Mouse (Mus musculus): ENCODE data around the gene Frs2. TPM values are rescaled to one million over a fixed set of nuclear protein-coding genes. Genes with fewer than 3 reads are reported as not detected.

Gene Frs2
- polyA plus RNA-seq, 1 experiment from 2014 or later = 18.0 TPM

DNA sequence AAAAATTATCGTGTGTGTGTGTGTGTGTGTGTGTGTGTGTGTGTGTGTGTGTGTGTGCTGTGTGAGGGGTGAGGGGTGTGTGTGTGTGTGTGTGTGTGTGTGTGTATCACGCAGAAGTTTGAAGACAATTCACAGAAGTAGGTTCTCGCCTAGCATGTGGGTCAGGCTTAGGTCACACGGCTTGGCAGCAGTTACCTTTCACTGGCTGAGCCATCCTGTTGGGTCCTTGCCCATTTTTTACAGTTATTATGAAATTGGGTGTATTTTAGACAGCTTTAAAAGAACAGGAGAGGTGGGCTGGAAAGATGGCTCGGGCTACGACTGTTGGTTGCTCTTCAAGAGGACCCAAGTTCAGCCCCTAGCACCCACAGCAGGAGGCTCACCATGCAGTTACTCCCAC is 18.3 kb downstream of the Frs2 start:
- no peaks in the 10 kb centered on the region for H3K27me3 ChIP-seq (ENCODE audit: insufficient read depth, low read length)
- WGBS = 78% methylated on average over 6 of the region's 6 CpGs

DNA sequence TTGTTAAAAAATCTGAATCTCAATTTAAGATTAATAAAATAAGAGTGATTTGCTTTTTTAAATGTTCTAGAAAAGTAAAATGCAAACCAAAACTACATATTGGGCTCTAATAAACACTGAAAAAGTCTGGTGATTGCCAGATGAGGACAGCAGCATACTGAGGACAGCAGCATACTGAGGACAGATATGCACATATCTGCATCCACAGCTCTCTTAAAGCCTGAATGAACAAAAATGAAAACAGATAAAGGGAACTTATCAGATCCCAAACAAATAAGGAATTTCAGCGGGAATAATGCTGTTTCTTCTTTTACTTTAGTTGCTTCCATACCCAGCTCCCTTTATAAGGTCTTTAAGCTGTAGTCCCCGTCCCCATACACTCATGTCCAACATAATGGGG is 19.6 kb downstream of the Frs2 start:
- Histone ChIP-seq H3K9ac (replicated peaks; ENCODE audit: low read length) (no peak overlapping the region), H3K27me3 (ENCODE audit: insufficient read depth, low read length) (no peaks in the 10 kb centered on the region), H3K4me3 (ENCODE audit: low read length) (no peak overlapping the region), H3K36me3 (ENCODE audit: insufficient read depth, low read length) (peaks cover 3% of the 10 kb centered on the region; the same call in 1 of the 2 replicates), H3K9me3 (ENCODE audit: low read length) (no peaks in the 10 kb centered on the region), H3K27ac (ENCODE audit: low read length) (no peak overlapping the region), H3K4me1 (ENCODE audit: insufficient read depth, low read length) (peaks cover 7% of the 10 kb centered on the region), H3K4me2 (replicated peaks; ENCODE audit: low read depth, low read length) (no peak overlapping the region)
- 96% methylated on average over 2 of the region's 2 CpGs for WGBS
- ATAC-seq (ENCODE audit: low FRiP score, low TSS enrichment) = no peak

More for the DNA sequence above, 18.3 kb downstream of the Frs2 start:
- no peak overlapping the region for H3K27ac ChIP-seq (ENCODE audit: low read length)
- H3K4me2 ChIP-seq (replicated peaks; ENCODE audit: low read depth, low read length) = no peak overlapping the region
- peaks cover 3% of the 10 kb centered on the region; the same call in 1 of the 2 replicates for H3K36me3 ChIP-seq (ENCODE audit: insufficient read depth, low read length)
- ATAC-seq (ENCODE audit: low FRiP score, low TSS enrichment) = no peak
- H3K4me3 ChIP-seq (ENCODE audit: low read length) = no peak overlapping the region
- no peak overlapping the region for H3K9ac ChIP-seq (replicated peaks; ENCODE audit: low read length)
- H3K4me1 ChIP-seq (ENCODE audit: insufficient read depth, low read length) = peaks cover 7% of the 10 kb centered on the region
- no peaks in the 10 kb centered on the region for H3K9me3 ChIP-seq (ENCODE audit: low read length)

DNA sequence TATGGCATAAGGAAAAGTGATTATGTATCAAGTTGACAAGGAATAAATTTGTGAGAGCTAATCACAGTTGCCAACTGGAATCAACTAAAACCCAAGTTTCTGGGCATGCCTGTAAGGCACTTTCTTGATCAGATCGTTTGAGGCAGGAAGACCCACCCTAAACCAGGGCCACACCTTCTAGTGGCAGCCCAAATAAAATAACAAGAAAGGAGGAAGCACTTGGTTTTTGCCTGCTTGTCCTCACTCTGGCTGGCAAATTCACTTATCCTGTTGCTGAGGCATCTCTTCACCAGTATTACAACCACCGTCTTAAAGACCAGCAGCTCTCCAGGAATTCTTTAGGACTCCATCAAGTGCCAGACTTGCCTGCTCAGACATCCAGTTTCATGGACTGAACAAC is 20.9 kb downstream of the Frs2 start:
- WGBS = 56% methylated on average over 2 of the region's 2 CpGs
- Histone ChIP-seq H3K36me3 (ENCODE audit: insufficient read depth, low read length) (peaks cover 3% of the 10 kb centered on the region; the same call in 1 of the 2 replicates), H3K4me3 (ENCODE audit: low read length) (no peak overlapping the region), H3K4me1 (ENCODE audit: insufficient read depth, low read length) (peaks cover 7% of the 10 kb centered on the region), H3K27me3 (ENCODE audit: insufficient read depth, low read length) (no peaks in the 10 kb centered on the region), H3K9ac (replicated peaks; ENCODE audit: low read length) (no peak overlapping the region), H3K9me3 (ENCODE audit: low read length) (no peaks in the 10 kb centered on the region), H3K27ac (ENCODE audit: low read length) (no peak overlapping the region), H3K4me2 (replicated peaks; ENCODE audit: low read depth, low read length) (no peak overlapping the region)
- no peak for ATAC-seq (ENCODE audit: low FRiP score, low TSS enrichment)

DNA sequence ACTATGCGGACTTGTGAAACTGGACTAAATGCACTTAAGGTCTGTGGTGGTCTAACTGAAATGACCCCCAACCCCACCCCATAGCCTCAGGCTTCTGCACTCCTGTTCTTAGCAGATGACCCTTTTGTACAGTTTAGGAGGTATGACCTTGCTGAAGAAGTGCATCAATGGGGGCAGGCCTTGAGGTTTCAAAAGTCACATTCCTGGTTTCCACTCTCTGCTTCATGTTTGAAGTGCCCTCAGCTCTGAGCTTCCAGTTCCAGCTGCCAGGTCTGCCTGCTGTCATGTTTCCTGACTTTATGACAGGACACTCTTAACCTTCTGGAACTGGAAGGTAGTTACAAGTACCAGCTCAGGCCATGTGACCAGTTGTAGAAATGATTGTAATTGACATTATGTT is 21.6 kb downstream of the Frs2 start:
- Histone ChIP-seq H3K4me2 (replicated peaks; ENCODE audit: low read depth, low read length) (no peak overlapping the region), H3K36me3 (ENCODE audit: insufficient read depth, low read length) (peaks cover 3% of the 10 kb centered on the region; the same call in 1 of the 2 replicates), H3K9ac (replicated peaks; ENCODE audit: low read length) (no peak overlapping the region), H3K27me3 (ENCODE audit: insufficient read depth, low read length) (no peaks in the 10 kb centered on the region), H3K4me1 (ENCODE audit: insufficient read depth, low read length) (peaks cover 7% of the 10 kb centered on the region), H3K4me3 (ENCODE audit: low read length) (no peak overlapping the region), H3K27ac (ENCODE audit: low read length) (no peak overlapping the region), H3K9me3 (ENCODE audit: low read length) (no peaks in the 10 kb centered on the region)
- no peak for ATAC-seq (ENCODE audit: low FRiP score, low TSS enrichment)
- WGBS = 94% methylated on average over 1 of the region's 1 CpGs

DNA sequence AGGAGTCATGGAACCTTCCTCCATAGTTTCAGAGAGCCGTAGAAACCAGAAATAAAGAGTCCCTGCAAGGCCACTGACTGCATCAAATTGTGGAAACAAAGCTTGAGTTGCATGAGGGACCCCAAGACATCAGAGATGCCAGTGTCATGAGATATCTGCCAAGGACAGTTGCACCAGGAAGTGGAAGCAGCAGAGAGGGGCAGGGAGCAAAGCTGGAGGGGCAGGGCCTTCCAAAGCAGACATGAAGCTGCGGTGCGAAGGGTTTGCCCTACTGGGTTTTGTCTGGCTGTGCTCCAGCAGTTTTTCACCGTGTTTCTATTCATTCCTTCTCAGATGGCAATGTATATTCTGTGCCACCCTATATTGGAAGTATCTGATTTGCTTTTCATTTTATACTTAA is 22.1 kb downstream of the Frs2 start:
- ATAC-seq (ENCODE audit: low FRiP score, low TSS enrichment) = no peak
- no peak overlapping the region for H3K27ac ChIP-seq (ENCODE audit: low read length)
- no peaks in the 10 kb centered on the region for H3K9me3 ChIP-seq (ENCODE audit: low read length)
- 68% methylated on average over 4 of the region's 4 CpGs for WGBS
- no peak overlapping the region for H3K4me2 ChIP-seq (replicated peaks; ENCODE audit: low read depth, low read length)
- H3K9ac ChIP-seq (replicated peaks; ENCODE audit: low read length) = no peak overlapping the region
- H3K4me1 ChIP-seq (ENCODE audit: insufficient read depth, low read length) = peaks cover 7% of the 10 kb centered on the region
- H3K27me3 ChIP-seq (ENCODE audit: insufficient read depth, low read length) = no peaks in the 10 kb centered on the region
- peaks cover 3% of the 10 kb centered on the region; the same call in 1 of the 2 replicates for H3K36me3 ChIP-seq (ENCODE audit: insufficient read depth, low read length)
- no peak overlapping the region for H3K4me3 ChIP-seq (ENCODE audit: low read length)

DNA sequence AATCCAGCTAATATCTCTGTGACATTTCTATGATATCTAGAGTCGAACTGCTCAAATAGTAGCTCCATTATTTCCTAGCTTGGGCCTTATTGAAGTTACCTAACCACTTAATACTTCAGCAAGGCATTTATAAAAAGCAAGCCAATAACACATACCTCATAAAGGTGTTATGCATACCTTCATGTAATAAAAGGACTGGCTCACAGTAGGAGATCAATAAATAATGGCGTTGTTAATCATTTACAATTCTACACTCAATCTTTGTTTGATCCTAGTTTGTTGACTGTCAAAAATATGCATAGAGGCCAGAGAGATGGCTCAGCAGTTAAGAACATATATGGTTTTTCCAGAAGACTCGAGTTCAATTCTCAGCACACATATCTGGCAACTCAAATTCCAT is 26.9 kb downstream of the Frs2 start:
- ATAC-seq (ENCODE audit: low FRiP score, low TSS enrichment) = no peak

DNA sequence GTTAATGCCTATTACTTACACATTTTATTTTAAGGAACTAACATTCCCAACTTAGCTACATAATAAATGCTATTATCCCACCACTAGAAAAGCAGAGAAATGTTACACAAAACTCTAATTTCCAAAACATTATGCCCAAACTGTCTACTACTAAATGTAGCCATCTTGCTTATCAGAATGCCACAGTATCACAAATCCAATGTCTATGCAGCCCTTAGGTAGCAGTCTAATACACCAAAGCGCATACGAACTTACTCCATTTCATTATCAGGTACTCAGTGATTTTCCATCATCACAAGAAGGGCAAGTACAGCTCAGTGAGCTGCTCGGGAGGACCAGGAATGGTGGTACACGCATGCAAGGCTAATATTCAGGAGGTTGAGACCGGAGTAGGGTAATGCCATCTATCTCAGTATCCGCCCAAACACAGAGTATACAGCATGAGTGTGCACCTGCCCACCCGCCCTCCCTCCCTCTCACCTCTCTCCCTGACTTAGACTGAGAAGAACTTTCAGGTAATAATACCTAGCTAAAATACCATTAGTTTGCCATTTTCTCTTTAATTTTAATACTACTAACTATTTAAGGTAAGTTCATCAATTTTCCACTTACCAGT is 28.2 kb downstream of the Frs2 start:
- Histone ChIP-seq H3K27ac (ENCODE audit: low read length) (no peak overlapping the region), H3K4me2 (replicated peaks; ENCODE audit: low read depth, low read length) (no peak overlapping the region), H3K9ac (replicated peaks; ENCODE audit: low read length) (no peak overlapping the region), H3K9me3 (ENCODE audit: low read length) (no peaks in the 10 kb centered on the region), H3K27me3 (ENCODE audit: insufficient read depth, low read length) (no peaks in the 10 kb centered on the region), H3K4me3 (ENCODE audit: low read length) (no peak overlapping the region), H3K4me1 (ENCODE audit: insufficient read depth, low read length) (peaks cover 5% of the 10 kb centered on the region; the same call in 1 of the 2 replicates), H3K36me3 (ENCODE audit: insufficient read depth, low read length) (no peaks in the 10 kb centered on the region)
- 90% methylated on average over 7 of the region's 7 CpGs for WGBS
- no peak for ATAC-seq (ENCODE audit: low FRiP score, low TSS enrichment)

More for the DNA sequence above, 26.9 kb downstream of the Frs2 start:
- 89% methylated on average over 3 of the region's 3 CpGs for WGBS
- H3K4me3 ChIP-seq (ENCODE audit: low read length) = no peak overlapping the region
- no peaks in the 10 kb centered on the region for H3K9me3 ChIP-seq (ENCODE audit: low read length)
- H3K4me1 ChIP-seq (ENCODE audit: insufficient read depth, low read length) = peaks cover 7% of the 10 kb centered on the region
- H3K27me3 ChIP-seq (ENCODE audit: insufficient read depth, low read length) = no peaks in the 10 kb centered on the region
- no peak overlapping the region for H3K4me2 ChIP-seq (replicated peaks; ENCODE audit: low read depth, low read length)
- no peaks in the 10 kb centered on the region for H3K36me3 ChIP-seq (ENCODE audit: insufficient read depth, low read length)
- H3K9ac ChIP-seq (replicated peaks; ENCODE audit: low read length) = no peak overlapping the region
- no peak overlapping the region for H3K27ac ChIP-seq (ENCODE audit: low read length)

DNA sequence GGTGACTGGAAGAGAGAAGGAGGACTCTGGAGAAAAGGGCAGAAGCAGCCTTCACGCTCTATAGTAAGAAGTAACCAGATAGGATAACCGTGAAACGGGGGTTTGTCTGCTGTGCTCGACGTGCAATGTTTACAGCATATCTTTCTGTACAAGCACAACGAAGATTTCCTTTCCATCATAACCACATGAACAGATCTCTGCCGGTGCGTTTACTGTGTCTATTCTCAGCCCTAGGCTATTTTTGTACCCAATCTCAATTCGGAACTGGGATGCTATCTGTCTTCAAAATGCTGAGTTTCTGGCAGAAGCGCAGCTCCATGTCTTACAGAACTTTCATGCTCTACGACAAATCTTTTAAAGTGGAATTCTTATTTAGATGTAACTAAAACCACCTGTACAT is 28.8 kb downstream of the Frs2 start:
- no peaks in the 10 kb centered on the region for H3K9me3 ChIP-seq (ENCODE audit: low read length)

DNA sequence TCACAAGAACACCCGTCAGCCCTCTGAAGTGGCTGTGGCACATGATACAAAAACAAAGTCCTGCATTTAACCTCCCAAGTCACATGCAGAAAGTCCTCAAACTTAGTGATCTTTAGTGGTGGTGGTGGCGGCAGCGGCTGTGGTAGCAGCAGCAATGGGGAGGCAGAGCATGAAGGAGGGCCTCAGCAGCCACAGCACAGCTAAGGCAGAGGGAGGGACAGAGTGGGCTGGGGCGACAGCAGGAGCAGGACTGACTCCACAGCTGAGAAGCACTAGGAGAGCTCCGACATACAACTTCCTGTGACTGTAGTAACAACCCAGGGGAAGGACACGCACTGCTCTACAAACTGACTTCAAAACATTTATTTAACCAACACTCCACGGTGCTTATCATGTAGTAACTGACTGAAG is 29.9 kb downstream of the Frs2 start:
- no peak overlapping the region for H3K9ac ChIP-seq (replicated peaks; ENCODE audit: low read length)
- H3K4me2 ChIP-seq (replicated peaks; ENCODE audit: low read depth, low read length) = no peak overlapping the region
- no peak overlapping the region for H3K27ac ChIP-seq (ENCODE audit: low read length)
- WGBS = 69% methylated on average over 7 of the region's 7 CpGs
- H3K4me3 ChIP-seq (ENCODE audit: low read length) = no peak overlapping the region
- peaks cover 5% of the 10 kb centered on the region; the same call in 1 of the 2 replicates for H3K4me1 ChIP-seq (ENCODE audit: insufficient read depth, low read length)
- ATAC-seq (ENCODE audit: low FRiP score, low TSS enrichment) = no peak
- no peaks in the 10 kb centered on the region for H3K27me3 ChIP-seq (ENCODE audit: insufficient read depth, low read length)
- no peaks in the 10 kb centered on the region for H3K9me3 ChIP-seq (ENCODE audit: low read length)
- no peaks in the 10 kb centered on the region for H3K36me3 ChIP-seq (ENCODE audit: insufficient read depth, low read length)

More for the DNA sequence above, 28.8 kb downstream of the Frs2 start:
- Histone ChIP-seq H3K9ac (replicated peaks; ENCODE audit: low read length) (no peak overlapping the region), H3K4me1 (ENCODE audit: insufficient read depth, low read length) (peaks cover 5% of the 10 kb centered on the region; the same call in 1 of the 2 replicates), H3K27me3 (ENCODE audit: insufficient read depth, low read length) (no peaks in the 10 kb centered on the region), H3K4me3 (ENCODE audit: low read length) (no peak overlapping the region), H3K4me2 (replicated peaks; ENCODE audit: low read depth, low read length) (no peak overlapping the region), H3K36me3 (ENCODE audit: insufficient read depth, low read length) (no peaks in the 10 kb centered on the region), H3K27ac (ENCODE audit: low read length) (no peak overlapping the region)
- 56% methylated on average over 11 of the region's 11 CpGs for WGBS
- no peak for ATAC-seq (ENCODE audit: low FRiP score, low TSS enrichment)

DNA sequence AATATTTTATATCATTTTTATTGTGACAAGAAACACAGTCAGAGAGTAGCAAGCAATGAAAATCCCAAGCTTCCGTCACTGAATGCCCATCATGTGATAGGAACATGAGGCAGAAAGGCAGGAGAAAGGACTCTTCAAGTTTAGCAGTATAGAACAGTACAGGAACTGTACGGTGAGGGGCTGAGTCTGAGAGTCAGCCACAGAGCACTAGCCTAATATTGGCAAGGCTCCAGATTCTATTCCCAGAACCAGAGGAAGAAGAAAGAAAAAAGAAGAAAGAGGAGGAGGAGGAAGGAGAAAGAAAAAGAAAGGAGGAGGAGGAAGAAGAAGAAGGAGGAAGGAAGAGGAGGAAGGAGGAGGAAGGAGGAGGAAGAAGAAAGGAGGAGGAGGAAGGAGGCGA is 32.7 kb downstream of the Frs2 start:
- H3K4me3 ChIP-seq (ENCODE audit: low read length) = no peak overlapping the region
- peaks cover 11% of the 10 kb centered on the region for H3K4me1 ChIP-seq (ENCODE audit: insufficient read depth, low read length)
- ATAC-seq (ENCODE audit: low FRiP score, low TSS enrichment) = no peak
- no peaks in the 10 kb centered on the region for H3K27me3 ChIP-seq (ENCODE audit: insufficient read depth, low read length)
- H3K36me3 ChIP-seq (ENCODE audit: insufficient read depth, low read length) = no peaks in the 10 kb centered on the region
- H3K4me2 ChIP-seq (replicated peaks; ENCODE audit: low read depth, low read length) = no peak overlapping the region
- 58% methylated on average over 3 of the region's 3 CpGs for WGBS
- H3K9me3 ChIP-seq (ENCODE audit: low read length) = no peaks in the 10 kb centered on the region
- no peak overlapping the region for H3K9ac ChIP-seq (replicated peaks; ENCODE audit: low read length)
- H3K27ac ChIP-seq (ENCODE audit: low read length) = no peak overlapping the region

Measured in kidney, embryonic 16.5 days (tissue).